Comparison of ENCODE assay signal across 9 mouse cellular contexts in the genomic region with DNA sequence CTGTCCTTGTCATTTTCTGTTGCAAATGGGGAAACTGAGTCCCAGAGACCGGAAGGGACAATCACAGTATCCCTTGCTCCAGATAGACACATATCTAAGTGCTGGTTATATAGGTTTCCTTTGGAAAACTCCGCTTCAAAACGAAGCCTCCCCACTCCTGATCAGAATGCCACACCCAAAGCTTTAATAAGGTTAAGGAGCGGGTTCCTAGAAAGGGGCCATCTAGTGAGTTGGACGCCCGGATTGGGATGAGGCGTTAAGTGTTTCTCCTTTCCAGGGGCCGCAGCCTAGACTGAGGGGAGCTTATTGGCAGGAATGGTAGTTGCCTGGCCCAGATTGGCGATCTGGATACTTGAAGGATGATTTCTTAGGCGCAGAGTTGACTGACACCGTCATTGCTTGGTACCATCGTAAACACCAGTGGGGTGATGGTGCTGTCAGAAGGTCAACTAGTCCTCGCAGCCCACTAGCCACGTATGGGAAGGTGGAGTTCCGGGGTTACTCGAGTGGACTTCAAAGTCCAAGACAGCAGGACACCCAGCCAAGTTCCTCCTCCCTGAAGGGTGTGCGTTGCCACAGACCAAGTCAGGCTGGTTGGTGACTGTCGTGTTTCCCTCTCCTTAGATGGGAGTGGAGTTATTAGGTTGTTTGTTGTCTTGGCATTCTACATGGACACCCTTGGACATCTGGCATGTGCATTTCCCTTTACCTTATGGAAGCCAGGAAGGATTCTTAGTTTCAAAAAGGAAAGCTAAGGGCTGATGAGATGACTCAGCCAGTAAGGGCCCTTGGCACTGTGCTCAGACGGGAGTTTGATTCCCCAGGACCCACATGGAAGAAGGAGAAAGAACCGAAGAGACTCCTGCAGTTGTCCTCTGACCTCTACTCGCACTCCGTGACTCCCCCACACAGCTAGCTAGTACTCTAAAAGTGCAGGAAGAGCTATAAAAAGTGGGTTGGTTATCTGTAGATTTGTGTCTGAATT. TPM values are rescaled to one million over a fixed set of nuclear protein-coding genes. Genes with fewer than 3 reads are reported as not detected.
DNase-seq lines count a peak whose midpoint lies in the region; ATAC-seq and TF ChIP-seq lines count a peak whose summit lies in the region.
"Had no signal": no experiment of that assay in that cellular context is flagged by ENCODE, and none has a peak within 500 bp of the region (broad histone marks: within the 10 kb centered on the region; RNA-seq: fewer than 3 reads in every experiment).

No protein-coding gene starts in this region.

- TF ChIP-seq CTCF in gastrocnemius, adult 2 months (IDR thresholded peaks at IDR 0.05), result no peak

- peak overlapping the region; percentile 97 for H3K27ac ChIP-seq in gastrocnemius, adult 2 months
- H3K27ac ChIP-seq in liver, embryonic 16.5 days (ENCODE audit: low read length), result no peak overlapping the region
- H3K27ac ChIP-seq in neural tube, embryonic 11.5 days (ENCODE audit: low read depth, low read length), result no peak overlapping the region

- DNase-seq in embryo, embryonic 10 days (ENCODE audit: low spot score), result peak; percentile 13
- no peak for DNase-seq in embryo, embryonic 9.5 days (ENCODE audit: extremely low spot score)
- peak; percentile 35 for DNase-seq in brain, adult 2 months (ENCODE audit: low read depth, low spot score)
- peak; percentile 59 for DNase-seq in gastrocnemius, adult 2 months
- DNase-seq in induced T-regulatory cell, adult 2 months (ENCODE audit: low read depth), result peak; percentile 56
- DNase-seq in neural tube, embryonic 11.5 days (ENCODE audit: low spot score), result peak; percentile 27
- no peak for DNase-seq in left cerebral cortex, adult 18-20 months (ENCODE audit: low spot score in 2 of 2)

- H3K9ac ChIP-seq in liver, embryonic 16.5 days (ENCODE audit: low read depth, low read length), result peak overlapping the region; percentile 93
- H3K9ac ChIP-seq in neural tube, embryonic 11.5 days (ENCODE audit: low read length), result peak overlapping the region; percentile 91

- H3K4me2 ChIP-seq in liver, embryonic 16.5 days (ENCODE audit: low read depth, low read length), result peak overlapping the region; percentile 99
- H3K4me2 ChIP-seq in neural tube, embryonic 11.5 days (ENCODE audit: low read depth), result peak overlapping the region; percentile 92

- WGBS in liver, embryonic 16.5 days (ENCODE audit: insufficient replicate concordance), result 11% methylated on average over 22 of the region's 22 CpGs
- WGBS in neural tube, embryonic 11.5 days, result 19% methylated on average over 22 of the region's 22 CpGs

- intact Hi-C loops in gastrocnemius, adult 2 months (cut with DNase I), result no loop called here

- H3K4me3 ChIP-seq in gastrocnemius, adult 2 months, result peak overlapping the region; percentile 94
- peak overlapping the region; percentile 91 for H3K4me3 ChIP-seq in liver, embryonic 16.5 days (ENCODE audit: low read depth, low read length)
- H3K4me3 ChIP-seq in neural tube, embryonic 11.5 days (ENCODE audit: low read depth, low read length), result peak overlapping the region; percentile 88

- no peaks in the 10 kb centered on the region for H3K9me3 ChIP-seq in liver, embryonic 16.5 days (replicated peaks; ENCODE audit: control insufficient read depth, low read length)
- no peaks in the 10 kb centered on the region for H3K9me3 ChIP-seq in neural tube, embryonic 11.5 days (ENCODE audit: control insufficient read depth, low read length)

- no peak for ATAC-seq in liver, embryonic 16.5 days (ENCODE audit: low read depth)
- no peak for ATAC-seq in neural tube, embryonic 11.5 days (ENCODE audit: insufficient read depth, low FRiP score, low TSS enrichment)

- no peaks in the 10 kb centered on the region for H3K27me3 ChIP-seq in liver, embryonic 16.5 days (ENCODE audit: control insufficient read depth, insufficient read depth, low read depth, low read length)
- H3K27me3 ChIP-seq in neural tube, embryonic 11.5 days (ENCODE audit: control insufficient read depth, insufficient read depth, low read length), result no peaks in the 10 kb centered on the region
- H3K27me3 ChIP-seq: Patski had no signal

- H3K4me1 ChIP-seq in liver, embryonic 16.5 days (ENCODE audit: control insufficient read depth, low read depth, low read length), result peaks cover 34% of the 10 kb centered on the region
- H3K4me1 ChIP-seq in neural tube, embryonic 11.5 days (ENCODE audit: control insufficient read depth, insufficient read depth, low read length), result peaks cover 9% of the 10 kb centered on the region; the same call in 1 of the 2 replicates

- no peaks in the 10 kb centered on the region for H3K36me3 ChIP-seq in liver, embryonic 16.5 days (ENCODE audit: control insufficient read depth, insufficient read depth)
- no peaks in the 10 kb centered on the region for H3K36me3 ChIP-seq in neural tube, embryonic 11.5 days (ENCODE audit: control insufficient read depth, insufficient read depth, low read length)

RNA-seq across cellular contexts. Expression of a gene that starts 1.2 kb away (rescaled TPM):
- total RNA-seq in gastrocnemius, adult 2 months (2021), result 1 to 10 TPM; 5.4 to 6.7 TPM
- polyA plus RNA-seq in liver, embryonic 16.5 days (2015; fragmentation: Nextera tagmentation; extraction: Ambion mirVana), result 11.6 and 13.8 TPM in 2 replicates
- 23.6 and 24.4 TPM in 2 replicates for polyA plus RNA-seq in neural tube, embryonic 11.5 days (2014; fragmentation: Nextera tagmentation; extraction: Ambion mirVana)
- 10 to 100 TPM; 17.2 to 19.9 TPM for total RNA-seq in left cerebral cortex, adult 18-20 months (2021)

RNA-seq across cellular contexts. Expression of a gene that starts 46.8 kb away (rescaled TPM):
- total RNA-seq in gastrocnemius, adult 2 months (2021), result 100 to 1,000 TPM; 110 to 120 TPM
- 32.2 and 33.1 TPM in 2 replicates for polyA plus RNA-seq in liver, embryonic 16.5 days (2015; fragmentation: Nextera tagmentation; extraction: Ambion mirVana)
- 85.7 and 90.9 TPM in 2 replicates for polyA plus RNA-seq in neural tube, embryonic 11.5 days (2014; fragmentation: Nextera tagmentation; extraction: Ambion mirVana)
- total RNA-seq in left cerebral cortex, adult 18-20 months (2021), result 100 to 1,000 TPM; 222 to 225 TPM

Comparison
In these comparisons a context has a peak if more than half of its experiments do, and no peak if none do; other contexts are left out.
1. DNase-seq: peak in embryo, embryonic 10 days (single experiment), brain, adult 2 months (single experiment), gastrocnemius, adult 2 months (single experiment), induced T-regulatory cell, adult 2 months (single experiment) and neural tube, embryonic 11.5 days (single experiment); none in embryo, embryonic 9.5 days (single experiment) and left cerebral cortex, adult 18-20 months (0 of 2).
2. Peak in every context shown above with its lines, with median percentiles within 50 percentile points of each other: H3K4me3 ChIP-seq.